Mouse (Mus musculus) kidney, adult 8-10 months (tissue): Measurements from ENCODE around the gene Tceal1.

Experiments used
- DNase-seq, 2 experiments: peaks; one replicate each; pipeline ENCODE4 v3.0.0; 2022

Tceal1 gene

GRCm38 (mm10) chrX:136755464-136755863, 47.7 kb downstream of the Tceal1 start:
- DNase-seq, result no peak
